Mouse (Mus musculus) fat pad, adult 2 months (tissue): ENCODE measurements around the gene Sh3glb1.

Experiments
- DNase-seq: peaks from one replicate; pipeline ENCODE4 v3.0.0-alpha.2; 2011; ENCODE audit warnings: low read depth, low spot score; ENCODE audit errors: extremely low read depth

The Sh3glb1 gene

GRCm38 (mm10) chr3:144715033-144715432, 5.1 kb downstream of the Sh3glb1 start:
- DNase-seq: no peak

- no peak for DNase-seq
Observed at GRCm38 (mm10) chr3:144714606-144715005, 5.5 kb downstream of the Sh3glb1 start.

- DNase-seq: peak; percentile 74
Observed at GRCm38 (mm10) chr3:144714126-144714525, 6.0 kb downstream of the Sh3glb1 start.

- DNase-seq: no peak
Observed at GRCm38 (mm10) chr3:144711607-144712206, 8.4 kb downstream of the Sh3glb1 start.

- DNase-seq: no peak
Observed at GRCm38 (mm10) chr3:144708612-144709011, 11.5 kb downstream of the Sh3glb1 start.

GRCm38 (mm10) chr3:144703959-144704358, 16.2 kb downstream of the Sh3glb1 start:
- no peak for DNase-seq

GRCm38 (mm10) chr3:144698790-144699433, 21.2 kb downstream of the Sh3glb1 start:
- no peak for DNase-seq

GRCm38 (mm10) chr3:144697942-144698341, 22.2 kb downstream of the Sh3glb1 start:
- no peak for DNase-seq

GRCm38 (mm10) chr3:144697154-144697553, 23.0 kb downstream of the Sh3glb1 start:
- no peak for DNase-seq

- no peak for DNase-seq
Observed at GRCm38 (mm10) chr3:144694941-144695340, 25.2 kb downstream of the Sh3glb1 start.

- DNase-seq: no peak
Observed at GRCm38 (mm10) chr3:144694040-144694439, 26.1 kb downstream of the Sh3glb1 start.

- DNase-seq: no peak
Observed at GRCm38 (mm10) chr3:144692052-144692451, 28.1 kb downstream of the Sh3glb1 start.

GRCm38 (mm10) chr3:144689236-144689635, 30.9 kb downstream of the Sh3glb1 start:
- no peak for DNase-seq

- DNase-seq: no peak
Observed at GRCm38 (mm10) chr3:144688284-144688683, 31.9 kb downstream of the Sh3glb1 start.

- DNase-seq: no peak
Observed at GRCm38 (mm10) chr3:144687618-144688017, 32.5 kb downstream of the Sh3glb1 start.

- peak; percentile 39 for DNase-seq
Observed at GRCm38 (mm10) chr3:144686146-144686545, 34.0 kb downstream of the Sh3glb1 start.

GRCm38 (mm10) chr3:144683136-144683814, 36.9 kb downstream of the Sh3glb1 start:
- no peak for DNase-seq

GRCm38 (mm10) chr3:144681542-144681941, 38.6 kb downstream of the Sh3glb1 start:
- DNase-seq: no peak

GRCm38 (mm10) chr3:144679701-144680159, 40.4 kb downstream of the Sh3glb1 start:
- DNase-seq: no peak

- no peak for DNase-seq
Observed at GRCm38 (mm10) chr3:144679137-144679536, 41.0 kb downstream of the Sh3glb1 start.

- DNase-seq: no peak
Observed at GRCm38 (mm10) chr3:144677751-144678150, 42.4 kb downstream of the Sh3glb1 start.

- DNase-seq: no peak
Observed at GRCm38 (mm10) chr3:144676249-144676648, 43.9 kb downstream of the Sh3glb1 start.
